Mouse (Mus musculus): ENCODE measurements around the gene B430306N03Rik.

GRCm38 (mm10) chr17:48269833-48270232 is 46.1 kb upstream of the B430306N03Rik start:
- TF ChIP-seq CTCF (IDR thresholded peaks at IDR 0.05; ENCODE audit: low read depth) (no peak), EP300 (IDR thresholded peaks at IDR 0.05; ENCODE audit: low read depth) (no peak)

Data from heart, postnatal 0 days (tissue).